Mouse (Mus musculus) CD4-positive naive resting alpha-beta T cell, adult 57 days (primary cell): Measurements from ENCODE around the gene Col1a1. TPM values are rescaled to one million over a fixed set of nuclear protein-coding genes. Genes with fewer than 3 reads are reported as not detected.

Source experiments
- total RNA-seq: library from RNA; stranded (reverse); gene quantifications from one replicate; pipeline ENCODE4 v1.2.4, GENCODE M21; 2023

Col1a1 gene
- 3.5 TPM for total RNA-seq

DNA sequence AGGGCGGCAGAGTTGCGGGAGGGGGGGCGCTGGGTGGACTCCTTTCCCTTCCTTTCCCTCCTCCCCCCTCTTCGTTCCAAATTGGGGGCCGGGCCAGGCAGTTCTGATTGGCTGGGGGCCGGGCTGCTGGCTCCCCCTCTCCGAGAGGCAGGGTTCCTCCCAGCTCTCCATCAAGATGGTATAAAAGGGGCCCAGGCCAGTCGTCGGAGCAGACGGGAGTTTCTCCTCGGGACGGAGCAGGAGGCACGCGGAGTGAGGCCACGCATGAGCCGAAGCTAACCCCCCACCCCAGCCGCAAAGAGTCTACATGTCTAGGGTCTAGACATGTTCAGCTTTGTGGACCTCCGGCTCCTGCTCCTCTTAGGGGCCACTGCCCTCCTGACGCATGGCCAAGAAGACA, at the start of gene Col1a1:
TSS of gene Col1a1 (plus strand) at position 180 of the 400 bp plus-strand sequence.

DNA sequence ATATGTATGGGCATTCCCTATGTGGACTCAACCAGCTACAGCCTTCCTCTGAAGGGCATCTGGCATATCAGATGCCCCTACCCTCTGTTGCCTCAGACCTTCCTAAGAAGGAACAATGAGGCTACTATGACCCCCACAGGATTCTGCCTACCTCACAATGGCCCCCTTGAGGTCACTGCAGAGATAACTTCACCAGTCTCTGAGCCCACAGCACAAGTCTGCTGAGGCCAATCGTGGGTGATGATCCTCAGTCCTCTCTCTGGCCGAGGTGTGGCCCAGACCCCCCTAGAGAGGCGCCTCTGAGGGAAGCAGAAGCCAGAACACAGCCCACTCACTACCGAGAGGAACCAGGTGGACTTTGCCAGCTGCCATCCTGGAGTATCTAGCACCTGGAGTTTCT, 31.4 kb downstream of the Col1a1 start, which contains the start of gene Hils1:
TSS of gene Hils1 (plus strand) at position 175 of the 400 bp plus-strand sequence.

DNA sequence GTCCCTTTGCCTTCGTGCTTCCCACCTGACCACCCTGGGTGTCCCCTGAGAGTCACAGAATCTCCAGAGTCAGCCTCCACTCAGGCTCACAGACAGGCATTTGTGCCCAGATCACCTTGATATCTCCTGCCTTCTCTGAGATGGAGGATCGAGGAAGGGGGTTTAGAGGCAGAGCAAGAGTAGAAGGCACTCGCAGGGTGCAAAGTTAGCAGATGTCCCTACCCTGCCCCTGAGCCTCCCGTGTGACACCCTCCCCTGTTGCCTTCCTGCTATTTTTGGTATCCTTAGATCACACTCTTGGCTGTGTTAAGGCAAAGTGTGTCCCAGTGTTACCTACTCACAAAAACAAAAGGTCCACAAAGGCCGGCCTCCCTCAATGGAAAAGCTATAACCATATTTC, 40.2 kb downstream of the Col1a1 start, which contains the start of gene Sgca:
TSS of gene Sgca (minus strand) at position 129 of the 400 bp plus-strand sequence.

DNA sequence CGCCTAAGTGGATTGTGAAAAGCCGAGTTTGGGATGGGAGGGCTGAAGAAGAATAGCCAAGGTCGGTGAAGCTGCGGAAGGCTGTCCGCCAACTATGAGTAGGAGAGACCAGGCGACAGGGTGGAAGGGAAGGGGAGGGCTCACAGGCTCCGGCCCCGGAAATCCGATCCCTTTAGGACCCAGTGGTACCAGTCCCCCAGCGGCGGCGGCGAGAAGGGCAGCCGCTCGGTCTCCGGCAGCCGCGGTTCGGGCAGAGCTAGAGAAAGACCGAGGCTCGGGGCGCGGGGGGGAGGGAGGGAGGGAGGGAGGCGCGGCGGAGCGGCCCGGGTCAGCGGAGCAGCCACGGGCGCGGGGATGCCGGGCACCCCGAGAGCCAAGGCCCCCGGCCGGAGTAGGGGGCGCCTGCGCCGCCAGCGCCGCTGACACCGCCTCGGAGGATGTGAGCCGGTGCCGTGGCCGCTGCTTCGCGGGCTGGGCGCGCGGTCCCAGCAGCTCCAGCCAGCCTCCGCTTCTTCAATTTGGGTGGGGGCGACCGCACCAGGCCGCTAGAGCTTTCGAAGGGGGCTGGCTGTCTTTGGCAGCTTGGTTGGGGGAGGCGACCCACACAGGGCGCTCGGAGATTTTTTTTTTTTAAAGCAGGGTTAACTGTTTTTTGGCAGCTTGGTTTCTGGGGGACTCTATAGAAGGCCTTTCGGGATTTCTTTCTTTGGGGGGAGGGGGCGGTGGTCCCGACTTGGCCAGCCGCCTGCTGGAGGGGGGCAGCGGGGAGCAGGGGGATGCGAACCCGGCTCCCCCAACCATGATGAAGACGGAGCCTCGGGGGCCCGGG, 54.9 kb downstream of the Col1a1 start, which contains the start of gene Ppp1r9b:
TSS of gene Ppp1r9b (plus strand) at position 287 of the 829 bp plus-strand sequence.

Other genes with a start within 250 kb of the Col1a1 start
- not detected for gene Gm11541, start 231.7 kb upstream of the Col1a1 start, total RNA-seq
- gene Cdc34b, start 194.4 kb upstream of the Col1a1 start, total RNA-seq: not detected
- not detected for gene Tmem92, start 153.5 kb upstream of the Col1a1 start, total RNA-seq
- not detected for gene Hils1, start 31.4 kb downstream of the Col1a1 start, total RNA-seq
- gene Sgca, start 40.1 kb downstream of the Col1a1 start, total RNA-seq: not detected
- gene Ppp1r9b, start 54.8 kb downstream of the Col1a1 start, total RNA-seq: 141 TPM
- gene Samd14, start 73.7 kb downstream of the Col1a1 start, total RNA-seq: 0.21 TPM
- 11.4 TPM for gene Pdk2, start 105.1 kb downstream of the Col1a1 start, total RNA-seq
- gene Itga3, start 140.6 kb downstream of the Col1a1 start, total RNA-seq: 4.7 TPM
- gene Dlx3, start 183.9 kb downstream of the Col1a1 start, total RNA-seq: not detected
- not detected for gene Dlx4, start 210.0 kb downstream of the Col1a1 start, total RNA-seq